Mouse (Mus musculus) stomach, postnatal 0 days (tissue): ENCODE data around the gene Iqch. TPM values are rescaled to one million over a fixed set of nuclear protein-coding genes. Genes with fewer than 3 reads are reported as not detected.

ENCODE experiments used
- ATAC-seq: fragments of 200-750 bp; cut with Nextera tagmentation; 2 replicates; pipeline ENCODE4 v1.8.0; 2017; ENCODE audit not compliant: low FRiP score, low TSS enrichment
- DNase-seq: peaks from one replicate; pipeline ENCODE4 v3.0.0-alpha.2; 2016; ENCODE audit warnings: low spot score
- H3K27ac ChIP-seq: fragments of 300-500 bp; sonication (generic); replicated peaks from 2 replicates; pipeline ENCODE4 v1.5.1; 2014; ENCODE audit warnings: mild to moderate bottlenecking, control low read depth
- H3K27me3 ChIP-seq: fragments of 300-500 bp; sonication (generic); 2 replicates; pipeline ENCODE4 v1.6.1; 2014; ENCODE audit warnings: low read length; ENCODE audit not compliant: control insufficient read depth, insufficient read depth
- H3K36me3 ChIP-seq: fragments of 300-500 bp; sonication (generic); 2 replicates; pipeline ENCODE4 v1.6.1; 2014; ENCODE audit warnings: low read length, mixed read lengths; ENCODE audit not compliant: control insufficient read depth, insufficient read depth
- H3K4me1 ChIP-seq: fragments of 300-500 bp; sonication (generic); replicated peaks from 2 replicates; pipeline ENCODE4 v1.6.1; 2014; ENCODE audit warnings: antibody characterized with exemption; ENCODE audit not compliant: control insufficient read depth, insufficient read depth
- H3K4me2 ChIP-seq: fragments of 300-500 bp; sonication (generic); replicated peaks from 2 replicates; pipeline ENCODE4 v1.6.1; 2014; ENCODE audit warnings: low read depth, mild to moderate bottlenecking, control low read depth, moderate library complexity
- H3K4me3 ChIP-seq: fragments of 300-500 bp; sonication (generic); 2 replicates; pipeline ENCODE4 v1.5.1; 2014; ENCODE audit warnings: low read depth, low read length, control low read depth
- H3K9ac ChIP-seq: fragments of 300-500 bp; sonication (generic); 2 replicates; pipeline ENCODE4 v1.6.1; 2014; ENCODE audit warnings: mild to moderate bottlenecking, low read length, control low read depth, mixed read lengths
- H3K9me3 ChIP-seq: fragments of 300-500 bp; sonication (generic); 2 replicates; pipeline ENCODE4 v1.6.1; 2016; ENCODE audit warnings: low read length; ENCODE audit not compliant: control insufficient read depth
- CTCF ChIP-seq: IDR thresholded peaks from 2 replicates; pipeline ENCODE4 v1.5.1; 2016; ENCODE audit warnings: antibody characterized with exemption, low read depth, mild to moderate bottlenecking, moderate library complexity
- EP300 ChIP-seq: optimal IDR thresholded peaks from 2 replicates; pipeline ENCODE3; 2016; ENCODE audit warnings: antibody characterized with exemption
- WGBS: fragments of 180-500 bp; shearing (Covaris S2); extraction: QIAGEN DNeasy Blood & Tissue Kit; methylation state at CpG from one replicate; pipeline ENCODE4 v1.1.7; 2014; 5-methylcytosine and 5-hydroxymethylcytosine counted together
- polyA plus RNA-seq: library from polyadenylated mRNA; unstranded; fragments of >200 nt; fragmentation: Nextera tagmentation; extraction: Ambion mirVana; gene quantifications from 2 replicates; pipeline ENCODE4 v1.2.1, GENCODE M21; 2015

Gene Iqch
- polyA plus RNA-seq, 1 experiment from 2014 or later: not detected

DNA sequence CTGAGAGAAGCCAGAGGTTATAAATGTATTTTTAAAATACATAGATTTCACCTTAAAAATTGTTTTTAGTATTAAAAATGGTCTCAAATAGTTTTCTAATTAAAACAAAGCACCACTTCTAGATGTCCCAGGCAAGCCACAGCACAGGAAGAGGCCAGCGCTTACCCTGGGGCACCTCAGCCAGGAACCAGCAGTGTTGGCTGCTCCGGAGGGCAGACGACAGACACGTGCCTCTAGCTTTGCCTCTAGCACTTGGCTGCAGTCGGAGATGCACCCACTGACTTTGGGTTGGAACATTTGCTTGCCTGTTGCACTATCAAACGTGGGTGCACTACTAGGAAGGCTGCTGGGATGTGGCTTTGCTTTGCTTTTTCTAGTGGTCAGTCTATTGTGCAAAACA, 30.4 kb downstream of the Iqch start:
- Histone ChIP-seq H3K4me1 (no peaks in the 10 kb centered on the region), H3K4me3 (no peak overlapping the region), H3K9me3 (no peaks in the 10 kb centered on the region), H3K27me3 (no peaks in the 10 kb centered on the region), H3K4me2 (no peak overlapping the region), H3K27ac (no peak overlapping the region), H3K36me3 (no peaks in the 10 kb centered on the region), H3K9ac (no peak overlapping the region)
- ATAC-seq (no peak), DNase-seq (no peak)
- WGBS: 46% methylated on average over 6 of the region's 6 CpGs
- TF ChIP-seq EP300 (no peak), CTCF (no peak)

DNA sequence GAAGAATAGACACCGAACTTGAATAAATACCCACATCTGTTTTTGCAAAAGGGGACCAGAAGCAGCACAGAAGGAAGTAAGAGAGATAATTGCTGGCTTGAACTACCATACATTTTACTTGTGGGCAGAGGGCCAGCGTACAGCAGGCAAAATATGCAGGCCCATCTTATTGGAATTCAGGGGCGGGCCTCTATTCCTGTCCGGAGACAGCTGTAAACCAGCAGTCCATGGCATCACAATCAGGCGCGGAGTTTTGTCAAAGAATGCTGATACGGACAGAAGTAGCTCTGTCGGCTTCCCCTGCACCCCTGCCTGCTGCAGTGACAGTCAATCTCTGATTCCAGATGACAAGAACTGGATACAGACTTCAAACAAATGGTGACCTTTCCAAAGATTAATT, 33.5 kb downstream of the Iqch start:
- WGBS: 22% methylated on average over 8 of the region's 8 CpGs

DNA sequence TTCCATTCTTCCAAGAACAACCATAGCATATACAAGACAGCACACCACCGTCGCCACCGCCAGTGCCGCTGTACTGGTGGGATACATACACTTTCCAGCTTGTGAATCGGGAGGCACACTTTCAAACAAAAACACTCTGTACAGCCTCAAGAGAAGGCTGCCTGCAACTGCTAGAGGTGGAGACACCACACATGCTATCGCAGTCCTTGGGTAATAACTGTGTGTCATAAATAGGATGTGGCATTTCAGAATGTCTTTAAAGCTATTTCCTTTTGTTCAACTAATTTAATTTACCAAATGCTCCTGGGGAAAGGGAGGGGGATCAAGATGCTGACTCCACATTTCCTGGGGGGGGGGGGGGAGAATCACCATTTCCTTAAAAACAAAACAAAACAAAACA, 34.0 kb downstream of the Iqch start:
- WGBS: 73% methylated on average over 6 of the region's 6 CpGs
- no peak for DNase-seq
- TF ChIP-seq CTCF (no peak), EP300 (no peak)
- Histone ChIP-seq H3K9me3 (no peaks in the 10 kb centered on the region), H3K4me1 (no peaks in the 10 kb centered on the region), H3K9ac (no peak overlapping the region), H3K36me3 (no peaks in the 10 kb centered on the region), H3K27ac (no peak overlapping the region), H3K27me3 (no peaks in the 10 kb centered on the region), H3K4me3 (no peak overlapping the region), H3K4me2 (no peak overlapping the region)
- no peak for ATAC-seq

More for the DNA sequence above, 33.5 kb downstream of the Iqch start:
- Histone ChIP-seq H3K4me3 (no peak overlapping the region), H3K9ac (no peak overlapping the region), H3K36me3 (no peaks in the 10 kb centered on the region), H3K27ac (no peak overlapping the region), H3K27me3 (no peaks in the 10 kb centered on the region), H3K9me3 (no peaks in the 10 kb centered on the region), H3K4me1 (no peaks in the 10 kb centered on the region), H3K4me2 (no peak overlapping the region)
- DNase-seq (no peak), ATAC-seq (no peak)
- TF ChIP-seq CTCF (no peak), EP300 (no peak)

DNA sequence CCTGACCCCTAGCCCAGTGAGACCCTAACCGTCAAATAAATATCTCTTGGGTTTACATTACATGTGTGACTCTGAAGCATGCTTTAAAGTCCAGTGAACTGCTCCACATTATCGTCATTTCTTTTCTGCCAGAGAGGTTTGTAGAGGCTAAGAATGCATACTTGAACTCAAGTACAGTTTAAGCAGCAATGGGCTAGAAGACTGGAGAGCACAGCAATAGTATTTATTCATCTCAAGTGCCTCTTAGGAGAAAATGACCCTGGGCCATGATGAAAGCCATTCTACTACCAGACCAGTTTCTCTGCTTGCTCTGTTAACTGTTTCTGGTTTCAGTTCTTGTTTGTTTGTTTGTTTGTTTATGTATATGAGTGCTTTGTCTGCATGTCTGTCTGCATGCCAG, 38.9 kb downstream of the Iqch start:
- no peak for TF ChIP-seq CTCF
- no peak for TF ChIP-seq EP300
- DNase-seq: no peak
- 60% methylated on average over 2 of the region's 2 CpGs for WGBS

DNA sequence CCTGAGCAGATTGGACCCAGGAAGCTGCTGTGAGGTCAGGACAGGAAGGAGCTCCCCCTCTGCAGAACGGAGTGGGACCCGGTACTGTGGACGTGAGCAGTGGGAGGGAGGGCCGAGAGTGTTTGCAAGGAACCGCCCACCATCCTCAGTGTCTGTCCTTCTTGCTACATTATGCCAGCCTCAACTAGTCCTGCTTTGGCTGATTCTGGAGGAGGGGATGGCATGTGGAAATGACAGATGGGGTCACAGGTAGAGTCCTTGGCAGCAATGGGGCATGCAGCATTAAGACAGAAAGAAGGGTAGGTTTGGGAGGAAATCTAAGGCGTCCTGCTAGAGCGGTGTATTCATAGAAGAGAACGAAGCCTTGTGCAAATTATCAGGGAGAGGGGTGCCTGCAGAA, 40.4 kb downstream of the Iqch start:
- Histone ChIP-seq H3K4me1 (no peaks in the 10 kb centered on the region), H3K27ac (no peak overlapping the region), H3K4me3 (no peak overlapping the region), H3K4me2 (no peak overlapping the region), H3K36me3 (no peaks in the 10 kb centered on the region), H3K27me3 (no peaks in the 10 kb centered on the region), H3K9me3 (no peaks in the 10 kb centered on the region), H3K9ac (no peak overlapping the region)
- TF ChIP-seq EP300: no peak
- TF ChIP-seq CTCF: no peak
- no peak for ATAC-seq
- WGBS: 64% methylated on average over 8 of the region's 8 CpGs
- no peak for DNase-seq

More for the DNA sequence above, 38.9 kb downstream of the Iqch start:
- Histone ChIP-seq H3K9ac (no peak overlapping the region), H3K9me3 (no peaks in the 10 kb centered on the region), H3K4me2 (no peak overlapping the region), H3K4me3 (no peak overlapping the region), H3K27ac (no peak overlapping the region), H3K27me3 (no peaks in the 10 kb centered on the region), H3K36me3 (no peaks in the 10 kb centered on the region), H3K4me1 (no peaks in the 10 kb centered on the region)
- no peak for ATAC-seq

DNA sequence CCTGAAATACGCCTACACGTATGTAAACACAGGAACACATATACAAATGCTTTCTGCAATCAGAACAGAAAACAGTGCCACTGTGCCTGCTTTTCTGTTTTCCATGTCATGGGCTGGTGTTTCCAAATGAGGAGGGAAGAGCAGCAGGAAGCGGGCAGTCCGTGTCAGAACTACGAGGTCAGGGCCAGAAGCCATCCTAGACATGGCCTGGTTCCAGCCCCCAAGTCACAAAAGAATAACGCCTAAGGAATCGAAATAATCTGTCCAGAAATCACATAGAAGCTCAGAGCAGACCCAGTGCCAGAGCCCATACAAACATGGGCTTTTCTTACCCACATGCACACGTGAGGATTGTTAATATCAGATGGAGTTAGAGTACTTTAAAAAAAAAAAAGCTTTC, 45.4 kb downstream of the Iqch start:
- ATAC-seq (no peak), DNase-seq (no peak)
- TF ChIP-seq EP300 (no peak), CTCF (no peak)
- no peak overlapping the region for H3K4me3 ChIP-seq
- H3K4me1 ChIP-seq: no peaks in the 10 kb centered on the region
- no peaks in the 10 kb centered on the region for H3K36me3 ChIP-seq
- no peaks in the 10 kb centered on the region for H3K9me3 ChIP-seq
- no peak overlapping the region for H3K9ac ChIP-seq
- 78% methylated on average over 8 of the region's 8 CpGs for WGBS
- no peak overlapping the region for H3K4me2 ChIP-seq
- H3K27me3 ChIP-seq: no peaks in the 10 kb centered on the region
- no peak overlapping the region for H3K27ac ChIP-seq
